Mouse (Mus musculus): Measurements from ENCODE around the gene Snx11. TPM values are rescaled to one million over a fixed set of nuclear protein-coding genes. Genes with fewer than 3 reads are reported as not detected.

Gene Snx11
- polyA plus RNA-seq, 1 experiment from 2014 or later = 22.1 TPM

GRCm38 (mm10) chr11:96757421-96757820 is 19.9 kb downstream of the Snx11 start:
- no peaks in the 10 kb centered on the region for H3K36me3 ChIP-seq
- H3K4me1 ChIP-seq = no peaks in the 10 kb centered on the region
- 47% methylated on average over 4 of the region's 4 CpGs for WGBS
- no peak overlapping the region for H3K9ac ChIP-seq
- no peak overlapping the region for H3K4me3 ChIP-seq
- peaks cover 5% of the 10 kb centered on the region; the same call in 1 of the 2 replicates for H3K27me3 ChIP-seq
- H3K27ac ChIP-seq = no peak overlapping the region
- no peak for ATAC-seq (ENCODE audit: insufficient number of reproducible peaks, low FRiP score, low TSS enrichment, low read depth)
- no peaks in the 10 kb centered on the region for H3K9me3 ChIP-seq
- H3K4me2 ChIP-seq = no peak overlapping the region

GRCm38 (mm10) chr11:96755298-96755697 is 22.1 kb downstream of the Snx11 start:
- Histone ChIP-seq H3K9me3 (no peaks in the 10 kb centered on the region), H3K36me3 (no peaks in the 10 kb centered on the region), H3K9ac (no peak overlapping the region), H3K27me3 (peaks cover 5% of the 10 kb centered on the region; the same call in 1 of the 2 replicates), H3K27ac (no peak overlapping the region), H3K4me3 (no peak overlapping the region), H3K4me1 (no peaks in the 10 kb centered on the region), H3K4me2 (no peak overlapping the region)
- 93% methylated on average over 2 of the region's 2 CpGs for WGBS
- ATAC-seq (ENCODE audit: insufficient number of reproducible peaks, low FRiP score, low TSS enrichment, low read depth) = no peak

GRCm38 (mm10) chr11:96747555-96747954 is 29.8 kb downstream of the Snx11 start:
- ATAC-seq (ENCODE audit: insufficient number of reproducible peaks, low FRiP score, low TSS enrichment, low read depth) = no peak
- Histone ChIP-seq H3K36me3 (no peaks in the 10 kb centered on the region), H3K4me2 (no peak overlapping the region), H3K9me3 (no peaks in the 10 kb centered on the region), H3K9ac (no peak overlapping the region), H3K27me3 (peaks cover 29% of the 10 kb centered on the region), H3K4me1 (no peaks in the 10 kb centered on the region), H3K27ac (no peak overlapping the region), H3K4me3 (no peak overlapping the region)
- WGBS = 39% methylated on average over 3 of the region's 3 CpGs

GRCm38 (mm10) chr11:96746648-96747047 is 30.7 kb downstream of the Snx11 start:
- WGBS = 59% methylated on average over 6 of the region's 6 CpGs
- H3K9ac ChIP-seq = no peak overlapping the region
- no peaks in the 10 kb centered on the region for H3K36me3 ChIP-seq

GRCm38 (mm10) chr11:96743891-96744290 is 33.5 kb downstream of the Snx11 start:
- H3K36me3 ChIP-seq = no peaks in the 10 kb centered on the region
- H3K27me3 ChIP-seq = peaks cover 59% of the 10 kb centered on the region

More at GRCm38 (mm10) chr11:96746648-96747047, 30.7 kb downstream of the Snx11 start:
- Histone ChIP-seq H3K27me3 (peaks cover 38% of the 10 kb centered on the region), H3K27ac (no peak overlapping the region), H3K9me3 (no peaks in the 10 kb centered on the region), H3K4me1 (no peaks in the 10 kb centered on the region), H3K4me3 (no peak overlapping the region), H3K4me2 (no peak overlapping the region)
- no peak for ATAC-seq (ENCODE audit: insufficient number of reproducible peaks, low FRiP score, low TSS enrichment, low read depth)

GRCm38 (mm10) chr11:96743000-96743399 is 34.4 kb downstream of the Snx11 start:
- Histone ChIP-seq H3K27ac (no peak overlapping the region), H3K9me3 (no peaks in the 10 kb centered on the region), H3K4me1 (no peaks in the 10 kb centered on the region), H3K27me3 (peaks cover 65% of the 10 kb centered on the region), H3K4me3 (no peak overlapping the region), H3K36me3 (no peaks in the 10 kb centered on the region), H3K9ac (no peak overlapping the region), H3K4me2 (no peak overlapping the region)
- no peak for ATAC-seq (ENCODE audit: insufficient number of reproducible peaks, low FRiP score, low TSS enrichment, low read depth)
- 44% methylated on average over 11 of the region's 11 CpGs for WGBS

More at GRCm38 (mm10) chr11:96743891-96744290, 33.5 kb downstream of the Snx11 start:
- ATAC-seq (ENCODE audit: insufficient number of reproducible peaks, low FRiP score, low TSS enrichment, low read depth) = no peak
- H3K27ac ChIP-seq = no peak overlapping the region
- no peaks in the 10 kb centered on the region for H3K4me1 ChIP-seq
- H3K9me3 ChIP-seq = no peaks in the 10 kb centered on the region
- H3K4me2 ChIP-seq = no peak overlapping the region
- no peak overlapping the region for H3K4me3 ChIP-seq
- 73% methylated on average over 4 of the region's 4 CpGs for WGBS
- H3K9ac ChIP-seq = no peak overlapping the region

- Histone ChIP-seq H3K4me2 (no peak overlapping the region), H3K4me3 (no peak overlapping the region), H3K9ac (no peak overlapping the region), H3K27ac (no peak overlapping the region), H3K4me1 (no peaks in the 10 kb centered on the region), H3K27me3 (peaks cover 69% of the 10 kb centered on the region), H3K36me3 (no peaks in the 10 kb centered on the region), H3K9me3 (no peaks in the 10 kb centered on the region)
- no peak for ATAC-seq (ENCODE audit: insufficient number of reproducible peaks, low FRiP score, low TSS enrichment, low read depth)
- 10% methylated on average over 12 of the region's 12 CpGs for whole genome bisulfite sequencing
Observed at GRCm38 (mm10) chr11:96741995-96742394, 35.4 kb downstream of the Snx11 start.

- Histone ChIP-seq H3K4me1 (peaks cover 7% of the 10 kb centered on the region; the same call in 1 of the 2 replicates), H3K4me2 (no peak overlapping the region), H3K9ac (no peak overlapping the region), H3K9me3 (no peaks in the 10 kb centered on the region), H3K27ac (no peak overlapping the region), H3K27me3 (peaks cover 78% of the 10 kb centered on the region), H3K4me3 (no peak overlapping the region), H3K36me3 (no peaks in the 10 kb centered on the region)
- WGBS = 67% methylated on average over 12 of the region's 12 CpGs
- ATAC-seq (ENCODE audit: insufficient number of reproducible peaks, low FRiP score, low TSS enrichment, low read depth) = no peak
Observed at GRCm38 (mm10) chr11:96740796-96741195, 36.6 kb downstream of the Snx11 start.

GRCm38 (mm10) chr11:96737673-96738471 is 39.5 kb downstream of the Snx11 start:
- H3K9me3 ChIP-seq = no peaks in the 10 kb centered on the region
- H3K36me3 ChIP-seq = no peaks in the 10 kb centered on the region
- no peak overlapping the region for H3K9ac ChIP-seq
- no peak overlapping the region for H3K27ac ChIP-seq
- no peak for ATAC-seq (ENCODE audit: insufficient number of reproducible peaks, low FRiP score, low TSS enrichment, low read depth)
- H3K4me2 ChIP-seq = no peak overlapping the region
- WGBS = 58% methylated on average over 14 of the region's 14 CpGs
- H3K27me3 ChIP-seq = peaks cover 57% of the 10 kb centered on the region
- H3K4me1 ChIP-seq = peaks cover 9% of the 10 kb centered on the region; the same call in 1 of the 2 replicates
- H3K4me3 ChIP-seq = no peak overlapping the region

GRCm38 (mm10) chr11:96736361-96736760 is 41.0 kb downstream of the Snx11 start:
- H3K27ac ChIP-seq = no peak overlapping the region
- H3K27me3 ChIP-seq = peaks cover 44% of the 10 kb centered on the region
- ATAC-seq (ENCODE audit: insufficient number of reproducible peaks, low FRiP score, low TSS enrichment, low read depth) = no peak
- H3K4me3 ChIP-seq = peak overlapping the region; percentile 19
- H3K9ac ChIP-seq = no peak overlapping the region
- H3K9me3 ChIP-seq = no peaks in the 10 kb centered on the region
- 11% methylated on average over 11 of the region's 11 CpGs for WGBS
- H3K4me1 ChIP-seq = peaks cover 9% of the 10 kb centered on the region; the same call in 1 of the 2 replicates
- H3K36me3 ChIP-seq = no peaks in the 10 kb centered on the region
- peak overlapping the region; percentile 37; the same call in 1 of the 2 replicates for H3K4me2 ChIP-seq

- peaks cover 39% of the 10 kb centered on the region for H3K27me3 ChIP-seq
- peak overlapping the region; percentile 19 for H3K4me3 ChIP-seq
- no peaks in the 10 kb centered on the region for H3K9me3 ChIP-seq
- peak overlapping the region; percentile 37 for H3K4me2 ChIP-seq
- no peak overlapping the region for H3K27ac ChIP-seq
- no peak for ATAC-seq (ENCODE audit: insufficient number of reproducible peaks, low FRiP score, low TSS enrichment, low read depth)
- H3K36me3 ChIP-seq = no peaks in the 10 kb centered on the region
- H3K4me1 ChIP-seq = peaks cover 9% of the 10 kb centered on the region; the same call in 1 of the 2 replicates
- H3K9ac ChIP-seq = no peak overlapping the region
- WGBS = 1% methylated on average over 19 of the region's 19 CpGs
Observed at GRCm38 (mm10) chr11:96735908-96736307, 41.5 kb downstream of the Snx11 start.

GRCm38 (mm10) chr11:96732657-96733056 is 44.7 kb downstream of the Snx11 start:
- Histone ChIP-seq H3K4me2 (no peak overlapping the region), H3K4me1 (peaks cover 9% of the 10 kb centered on the region; the same call in 1 of the 2 replicates), H3K4me3 (no peak overlapping the region), H3K9ac (no peak overlapping the region), H3K36me3 (no peaks in the 10 kb centered on the region), H3K27me3 (peaks cover 16% of the 10 kb centered on the region), H3K27ac (no peak overlapping the region), H3K9me3 (no peaks in the 10 kb centered on the region)
- no peak for ATAC-seq (ENCODE audit: insufficient number of reproducible peaks, low FRiP score, low TSS enrichment, low read depth)
- WGBS = 44% methylated on average over 4 of the region's 4 CpGs
